Mouse (Mus musculus) small intestine, adult 2 months (tissue): ENCODE data around the gene Mrpl2. TPM values are rescaled to one million over a fixed set of nuclear protein-coding genes. Genes with fewer than 3 reads are reported as not detected.
A peak's percentile ranks its signal among the peaks of the same experiment; 100 is the strongest.

Source experiments
- H3K27ac ChIP-seq: fragments of 200-500 bp; 2 replicates; pipeline ENCODE4 v1.5.1; 2012; ENCODE audit warnings: low read depth, low read length, control low read depth, inconsistent platforms; ENCODE audit not compliant: insufficient read depth
- H3K27me3 ChIP-seq: fragments of 200-500 bp; 2 replicates; pipeline ENCODE4 v1.6.1; 2012; ENCODE audit warnings: mild to moderate bottlenecking, moderate library complexity, low read length, inconsistent platforms; ENCODE audit not compliant: control insufficient read depth, insufficient read depth
- H3K36me3 ChIP-seq: fragments of 200-500 bp; 2 replicates; pipeline ENCODE4 v1.6.1; 2012; ENCODE audit warnings: mild to moderate bottlenecking, low read length, control low read depth, inconsistent platforms; ENCODE audit not compliant: control insufficient read depth, insufficient read depth
- H3K4me1 ChIP-seq: fragments of 200-500 bp; 2 replicates; pipeline ENCODE4 v1.6.1; 2012; ENCODE audit warnings: low read length, inconsistent platforms, mixed read lengths; ENCODE audit not compliant: control insufficient read depth, insufficient read depth, insufficient read length
- H3K4me3 ChIP-seq: fragments of 200-500 bp; 2 replicates; pipeline ENCODE4 v1.5.1; 2012; ENCODE audit warnings: low read depth, mild to moderate bottlenecking, control low read depth, inconsistent platforms, low read length, moderate library complexity
- CTCF ChIP-seq: fragments of 200-500 bp; IDR thresholded peaks from 2 replicates; pipeline ENCODE4 v1.5.1; 2012; ENCODE audit warnings: low read depth, mild to moderate bottlenecking, control low read depth, inconsistent platforms, low read length, moderate library complexity, mixed read lengths; ENCODE audit not compliant: insufficient replicate concordance, insufficient read length; ENCODE audit errors: extremely low read depth
- POLR2A ChIP-seq: fragments of 200-500 bp; IDR thresholded peaks from 2 replicates; pipeline ENCODE4 v1.6.1; 2012; ENCODE audit warnings: low read depth, mild to moderate bottlenecking, control low read depth, inconsistent platforms, low read length, moderate library complexity
- WGBS: fragments of 180-500 bp; shearing (Covaris S2); methylation state at CpG from one replicate; pipeline ENCODE4 v1.1.7; 2018; 5-methylcytosine and 5-hydroxymethylcytosine counted together
- polyA plus RNA-seq: library from polyadenylated mRNA; depleted of rRNA; stranded (reverse); fragments of >200 nt; gene quantifications from 2 replicates; pipeline ENCODE4 v1.2.3, GENCODE M21; 2012

The Mrpl2 gene
- polyA plus RNA-seq, 1 experiment = 82.8 TPM

DNA sequence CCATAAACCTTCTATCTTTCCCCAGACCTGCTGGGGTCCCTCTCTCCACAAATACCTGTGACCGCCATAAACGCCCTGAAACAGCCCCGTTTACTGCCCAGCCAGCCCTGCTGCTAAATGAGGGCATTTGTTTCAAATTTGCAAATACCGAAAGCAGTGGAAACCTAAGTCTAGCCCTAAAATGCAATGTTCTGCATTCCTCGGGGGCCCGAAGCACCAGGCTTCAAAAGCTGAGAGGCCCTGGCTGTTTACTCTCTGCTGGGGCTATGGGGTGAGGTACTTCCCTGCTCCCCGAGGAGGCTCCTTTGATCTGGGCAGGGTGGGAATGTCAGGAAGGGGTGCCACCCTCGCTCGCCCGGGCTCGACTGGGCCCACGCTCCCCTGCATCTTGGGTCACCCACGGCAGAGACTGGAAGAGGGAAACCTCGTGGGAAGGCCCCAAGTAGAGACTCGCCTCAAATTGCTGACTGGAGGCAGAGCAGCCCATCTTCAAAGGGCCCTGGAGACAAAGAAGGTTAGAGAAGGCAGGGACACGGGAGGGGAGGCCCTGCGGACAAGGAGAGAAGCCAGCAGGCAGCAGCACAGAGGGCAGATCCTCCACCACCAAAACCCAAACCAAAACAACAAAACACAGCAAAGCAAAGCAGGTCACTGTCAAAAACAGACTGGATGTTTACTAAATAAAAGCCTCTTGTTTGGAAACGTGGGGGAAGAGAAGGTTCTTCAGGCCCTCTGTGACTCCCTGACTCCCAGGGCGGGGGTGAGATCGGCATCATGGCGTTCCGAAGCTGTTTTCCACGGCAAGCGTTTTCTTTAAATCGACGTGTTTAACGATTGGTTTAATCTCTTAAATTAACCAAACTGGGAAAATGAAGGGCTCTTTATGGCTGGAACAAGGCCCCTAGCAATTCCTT is 27.0 kb upstream of the Mrpl2 start:
- 61% methylated on average over 27 of the region's 27 CpGs for WGBS
- no peak for TF ChIP-seq CTCF
- no peak for TF ChIP-seq POLR2A
- Histone ChIP-seq H3K27me3 (no peaks in the 10 kb centered on the region), H3K36me3 (no peaks in the 10 kb centered on the region), H3K4me1 (peaks cover 3% of the 10 kb centered on the region; the same call in 1 of the 2 replicates), H3K4me3 (no peak overlapping the region), H3K27ac (0 out of 2 replicates have a peak overlapping the region, but pooled peaks have one; percentile 5)

DNA sequence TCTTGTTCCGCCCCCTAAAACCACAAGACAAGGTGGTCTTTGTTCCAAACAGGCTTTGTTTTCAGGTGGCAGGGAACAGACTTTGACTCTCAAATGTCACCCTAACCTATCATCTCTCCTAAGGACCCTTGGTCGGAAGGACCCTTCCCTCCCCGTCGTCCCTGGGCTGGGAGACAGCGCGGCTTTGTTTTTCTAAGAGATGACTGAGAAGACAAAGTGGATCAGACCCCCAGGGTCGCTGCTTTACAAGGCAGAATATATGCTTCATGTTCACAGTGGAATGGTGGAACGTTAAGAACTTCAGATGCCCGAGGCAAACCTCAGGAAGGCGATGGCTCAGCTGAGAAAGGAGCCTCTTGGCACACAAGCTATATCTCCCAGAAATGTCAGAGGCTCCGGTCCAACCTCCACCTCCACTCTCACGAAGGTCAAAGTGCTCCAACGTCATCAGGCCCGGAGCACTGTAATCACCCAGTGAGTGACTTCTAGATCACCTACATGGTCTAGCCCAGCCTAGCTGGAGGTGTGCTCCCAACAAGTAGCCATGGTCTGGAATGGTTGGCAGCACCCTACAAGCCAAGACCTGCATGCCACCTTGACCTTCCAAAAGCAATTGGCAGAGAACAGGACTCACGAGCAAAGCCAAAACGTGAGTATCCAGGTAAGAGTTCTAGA is 26.2 kb upstream of the Mrpl2 start:
- Histone ChIP-seq H3K27me3 (no peaks in the 10 kb centered on the region), H3K4me1 (peaks cover 6% of the 10 kb centered on the region), H3K4me3 (no peak overlapping the region), H3K36me3 (no peaks in the 10 kb centered on the region), H3K27ac (no peak overlapping the region)
- 61% methylated on average over 16 of the region's 16 CpGs for WGBS
- TF ChIP-seq CTCF (no peak), POLR2A (no peak)

DNA sequence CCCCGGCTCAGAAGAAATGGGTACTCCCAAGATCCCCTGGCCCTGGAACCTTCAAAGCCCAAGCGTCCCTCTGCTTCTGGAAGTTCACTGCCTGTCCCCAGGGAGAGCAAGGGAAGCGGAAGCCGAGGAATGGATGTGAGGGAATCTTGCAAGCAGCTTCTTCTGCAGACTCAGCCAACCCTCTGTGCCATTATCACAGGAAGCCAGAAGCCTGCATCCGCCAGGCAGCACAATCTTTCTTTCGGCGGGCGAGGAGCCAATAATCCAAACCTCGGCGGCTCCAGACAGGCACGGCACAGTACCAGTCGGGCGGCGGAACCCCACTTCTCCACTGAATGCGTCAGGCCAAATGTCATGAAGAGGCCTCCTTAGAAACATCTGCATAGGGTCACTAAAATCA is 24.7 kb upstream of the Mrpl2 start:
- Histone ChIP-seq H3K36me3 (no peaks in the 10 kb centered on the region), H3K27ac (no peak overlapping the region), H3K4me3 (no peak overlapping the region), H3K4me1 (peaks cover 6% of the 10 kb centered on the region), H3K27me3 (no peaks in the 10 kb centered on the region)
- WGBS = 73% methylated on average over 15 of the region's 15 CpGs
- TF ChIP-seq POLR2A (no peak), CTCF (no peak)

DNA sequence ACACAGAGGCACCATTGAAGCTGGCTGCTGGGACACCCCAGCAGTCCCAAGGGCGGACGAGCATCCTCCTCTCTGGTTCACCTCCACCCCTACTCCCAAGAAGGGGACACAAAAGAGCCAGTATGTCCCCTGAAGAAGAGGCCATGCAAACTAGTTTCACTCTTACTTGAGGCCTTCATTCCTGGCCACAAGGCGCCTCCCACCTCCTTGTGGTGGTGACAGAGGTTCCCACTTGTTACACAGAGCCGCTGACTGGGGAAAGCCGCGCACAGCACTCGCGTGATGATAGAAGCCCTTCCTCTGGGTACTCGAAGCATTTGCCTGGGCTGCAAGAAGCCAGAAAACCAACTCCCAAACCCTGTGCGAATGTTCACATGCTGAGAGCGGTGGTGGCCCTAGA is 23.8 kb upstream of the Mrpl2 start:
- WGBS = 78% methylated on average over 11 of the region's 11 CpGs
- no peak overlapping the region for H3K4me3 ChIP-seq
- H3K4me1 ChIP-seq = peaks cover 6% of the 10 kb centered on the region
- TF ChIP-seq POLR2A = no peak
- no peak for TF ChIP-seq CTCF
- no peaks in the 10 kb centered on the region for H3K36me3 ChIP-seq
- H3K27me3 ChIP-seq = no peaks in the 10 kb centered on the region
- H3K27ac ChIP-seq = peak overlapping the region; percentile 23; the same call in 1 of the 2 replicates

DNA sequence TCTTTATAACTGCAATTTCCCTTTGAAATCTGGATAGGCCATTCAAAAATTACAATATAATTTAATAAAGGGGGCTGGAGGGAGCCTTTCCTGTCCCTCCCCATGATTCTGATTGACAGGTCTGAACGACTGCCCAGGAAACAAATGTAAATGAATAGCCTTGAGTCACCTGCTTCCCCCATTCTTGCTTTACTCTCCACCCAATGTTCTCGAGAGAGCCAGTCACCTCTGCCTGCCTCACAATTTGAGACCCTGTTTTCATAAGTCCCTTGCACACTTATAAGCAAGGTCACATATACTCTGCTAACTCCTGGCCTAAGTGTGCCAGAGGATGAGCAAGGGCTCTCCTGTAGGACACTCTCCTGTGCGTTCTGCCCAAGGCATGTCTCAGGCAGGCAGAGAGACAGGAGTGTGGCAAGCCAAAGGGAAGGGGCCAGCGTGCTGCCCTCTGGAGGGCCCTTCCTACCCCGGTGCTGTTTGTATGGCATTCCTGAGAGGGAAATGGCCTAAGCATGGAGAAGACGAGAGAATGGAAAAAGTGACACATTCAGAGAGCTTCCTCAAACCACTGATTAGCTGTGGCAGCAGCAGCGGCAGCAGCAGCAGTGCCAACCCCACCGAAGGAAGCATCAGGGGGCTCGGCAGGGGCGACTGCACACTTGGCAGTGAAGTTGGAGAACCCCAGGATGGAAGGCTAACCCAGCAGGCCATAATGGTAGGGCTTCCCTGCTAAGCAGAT is 22.0 kb upstream of the Mrpl2 start:
- TF ChIP-seq CTCF = no peak
- TF ChIP-seq POLR2A = no peak
- no peaks in the 10 kb centered on the region for H3K36me3 ChIP-seq
- H3K27ac ChIP-seq = no peak overlapping the region
- no peak overlapping the region for H3K4me3 ChIP-seq
- 46% methylated on average over 10 of the region's 10 CpGs for WGBS
- H3K4me1 ChIP-seq = peaks cover 6% of the 10 kb centered on the region
- no peaks in the 10 kb centered on the region for H3K27me3 ChIP-seq

DNA sequence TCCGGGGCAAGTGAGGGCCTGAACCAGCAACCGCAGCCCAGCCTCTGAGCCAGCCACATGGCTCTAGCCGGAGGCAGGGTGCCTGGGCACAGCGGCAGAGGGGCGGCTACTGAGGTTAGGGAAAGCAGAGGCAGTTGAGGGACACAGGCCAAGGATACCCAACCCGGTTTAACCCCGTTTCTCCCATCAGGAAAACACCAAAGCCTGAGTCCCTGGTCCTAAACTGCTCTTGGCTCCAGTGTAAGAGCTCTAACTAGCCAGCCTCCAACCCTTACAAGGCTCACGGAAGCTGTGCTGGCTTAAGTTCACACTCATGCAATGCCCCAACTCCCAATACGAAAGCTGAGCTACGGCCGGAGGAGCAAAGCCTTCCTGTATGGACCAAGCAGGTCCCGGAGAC is 21.4 kb upstream of the Mrpl2 start:
- H3K36me3 ChIP-seq = no peaks in the 10 kb centered on the region
- no peaks in the 10 kb centered on the region for H3K27me3 ChIP-seq
- 79% methylated on average over 12 of the region's 12 CpGs for WGBS
- H3K4me3 ChIP-seq = no peak overlapping the region
- H3K27ac ChIP-seq = no peak overlapping the region
- TF ChIP-seq POLR2A = no peak
- TF ChIP-seq CTCF = no peak
- peaks cover 6% of the 10 kb centered on the region for H3K4me1 ChIP-seq

DNA sequence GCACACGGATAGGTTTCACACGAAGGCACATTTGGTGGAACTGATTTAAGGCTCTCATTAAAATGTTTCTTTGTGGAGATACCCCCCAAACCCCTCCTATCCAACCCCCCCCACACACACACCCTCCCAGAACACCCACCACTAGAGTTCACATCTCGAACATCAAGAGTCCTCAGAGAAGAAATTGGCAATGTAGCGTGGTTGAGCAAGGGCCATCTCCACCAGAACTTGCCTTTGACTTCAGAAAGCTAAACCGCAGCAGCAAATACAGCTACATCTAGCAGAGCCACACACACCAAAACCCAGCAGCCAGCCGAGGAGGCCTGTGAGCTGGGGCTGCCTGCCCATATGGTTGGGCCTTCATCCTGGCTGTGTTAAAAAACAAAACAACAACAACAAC is 18.6 kb upstream of the Mrpl2 start:
- H3K27me3 ChIP-seq = no peaks in the 10 kb centered on the region
- no peak for TF ChIP-seq POLR2A
- H3K27ac ChIP-seq = no peak overlapping the region
- peaks cover 16% of the 10 kb centered on the region for H3K36me3 ChIP-seq
- 81% methylated on average over 6 of the region's 6 CpGs for WGBS
- no peak overlapping the region for H3K4me3 ChIP-seq
- H3K4me1 ChIP-seq = peaks cover 5% of the 10 kb centered on the region
